In the genomic region with DNA sequence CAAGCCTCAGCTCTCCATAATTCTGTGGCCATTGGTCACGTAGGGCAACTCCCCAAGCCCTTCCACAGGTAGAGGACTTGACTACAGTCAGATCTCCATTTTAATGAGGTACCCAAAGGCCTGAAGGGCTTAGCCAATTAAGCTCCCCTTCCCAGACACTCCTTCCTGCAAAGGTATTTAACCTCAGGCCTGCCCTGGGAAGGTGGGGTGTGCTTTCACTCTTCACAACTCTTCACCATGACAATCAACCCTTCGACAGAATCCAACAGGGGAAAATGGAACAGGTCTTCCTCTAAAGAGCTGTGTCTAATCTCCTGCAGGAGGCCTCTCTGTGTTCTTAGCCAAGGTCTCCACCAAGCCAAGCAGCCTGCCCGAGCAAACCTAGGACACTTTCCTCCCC, we compare ENCODE assay signal across 24 mouse cellular contexts.
"Had no signal": no experiment of that assay in that cellular context is flagged by ENCODE, and none has a peak within 500 bp of the region (broad histone marks: within the 10 kb centered on the region; RNA-seq: fewer than 3 reads in every experiment).

No protein-coding gene starts in this region.

- H3K27me3 ChIP-seq: embryonic facial prominence, embryonic 12.5 days; embryonic facial prominence, embryonic 13.5 days; embryonic facial prominence, embryonic 15.5 days; forebrain, embryonic 12.5 days; forebrain, embryonic 13.5 days; forebrain, embryonic 15.5 days had no signal

- H3K4me3 ChIP-seq: embryonic facial prominence, embryonic 10.5 days; embryonic facial prominence, embryonic 12.5 days; embryonic facial prominence, embryonic 13.5 days; embryonic facial prominence, embryonic 15.5 days; erythroblast, embryonic 14.5 days; forebrain, embryonic 10.5 days; forebrain, embryonic 12.5 days; forebrain, embryonic 13.5 days; forebrain, embryonic 15.5 days; gastrocnemius, adult 2 months; heart, adult 2 months; heart, embryonic 10.5 days had no signal

- H3K9me3 ChIP-seq: embryonic facial prominence, embryonic 10.5 days; embryonic facial prominence, embryonic 12.5 days; embryonic facial prominence, embryonic 13.5 days; embryonic facial prominence, embryonic 15.5 days; forebrain, embryonic 10.5 days; forebrain, embryonic 12.5 days; forebrain, embryonic 13.5 days; forebrain, embryonic 15.5 days; heart, embryonic 10.5 days had no signal

- H3K4me1 ChIP-seq: embryonic facial prominence, embryonic 10.5 days; embryonic facial prominence, embryonic 12.5 days; embryonic facial prominence, embryonic 13.5 days; embryonic facial prominence, embryonic 15.5 days; forebrain, embryonic 10.5 days; forebrain, embryonic 12.5 days; forebrain, embryonic 13.5 days; forebrain, embryonic 15.5 days; heart, embryonic 10.5 days had no signal

- DNase-seq: cerebellum, postnatal 10 days; cerebellum, postnatal 14 days; cerebellum, postnatal 25 days; cerebellum, postnatal 36 days; embryo, embryonic 11 days; forebrain, postnatal 0 days; gastrocnemius, adult 2 months; gastrocnemius, postnatal 10 days; gastrocnemius, postnatal 14 days; gastrocnemius, postnatal 25 days; gastrocnemius, postnatal 36 days; heart, adult 11 months; heart, adult 18-20 months; heart, adult 2 months had no signal
